Comparison of ENCODE assay signal across 8 mouse cellular contexts in the genomic region with DNA sequence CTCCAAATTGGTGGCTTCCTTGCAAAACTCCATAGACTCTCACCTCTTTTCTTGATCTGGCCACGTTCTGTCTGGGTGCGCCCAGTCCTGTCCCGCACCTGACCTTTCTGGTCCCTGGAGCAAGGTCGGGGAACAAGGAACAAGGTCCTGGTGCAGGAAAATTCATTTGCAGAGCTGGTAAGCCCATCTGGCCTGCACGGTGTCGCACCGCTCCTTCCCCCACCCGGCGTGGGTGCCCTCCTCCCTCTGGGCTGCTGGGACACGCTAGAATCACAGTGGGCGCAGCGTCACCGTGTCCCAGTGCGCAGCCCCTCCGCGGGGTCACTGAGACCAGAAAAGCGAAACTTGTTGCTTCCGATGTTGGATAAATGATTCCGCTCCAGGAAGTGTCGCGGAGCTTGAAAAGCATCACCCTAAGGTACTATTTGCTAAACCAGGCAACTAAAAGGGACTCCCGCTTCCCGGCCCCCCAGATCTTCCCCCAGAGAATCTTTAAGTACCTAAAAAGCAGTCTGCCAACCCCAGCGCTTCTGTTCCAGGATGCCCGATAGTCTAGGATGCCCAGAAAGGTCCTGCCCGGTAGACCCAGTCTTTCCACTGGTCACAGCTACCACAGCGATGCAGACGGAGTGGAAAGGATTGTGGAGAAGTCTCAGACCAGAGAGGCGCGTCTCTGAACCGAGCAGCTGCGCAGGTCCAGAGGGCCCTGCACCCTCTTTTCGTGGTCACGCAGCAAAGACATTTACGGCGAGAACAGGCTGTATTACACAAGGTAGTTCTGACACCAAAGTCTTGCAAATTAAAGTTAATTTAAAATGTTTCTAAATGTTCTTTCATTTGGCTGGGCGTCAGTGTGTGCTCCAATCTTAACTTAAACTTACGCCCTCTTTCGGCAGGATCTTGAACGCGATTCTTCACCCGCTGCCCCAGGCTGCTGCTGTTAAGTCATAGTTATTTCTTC. TPM values are rescaled to one million over a fixed set of nuclear protein-coding genes. Genes with fewer than 3 reads are reported as not detected.
DNase-seq lines count a peak whose midpoint lies in the region; ATAC-seq and TF ChIP-seq lines count a peak whose summit lies in the region.

TSS of gene Npr3 (minus strand) at position 717 of the 961 bp plus-strand sequence.

- peak within 1 kb of the TSS; percentile 57 for H3K9ac ChIP-seq in heart, embryonic 15.5 days
- no peak within 1 kb of the TSS for H3K9ac ChIP-seq in liver, embryonic 14.5 days (replicated peaks)
- H3K9ac ChIP-seq in neural tube, embryonic 14.5 days (replicated peaks; ENCODE audit: low read depth, low read length) = no peak within 1 kb of the TSS

- TF ChIP-seq EP300 in liver, embryonic 14.5 days (IDR thresholded peaks at IDR 0.05; ENCODE audit: low read depth) = no peak

- peak; percentile 15; the same call in 1 of the 2 replicates for ATAC-seq in heart, embryonic 15.5 days (replicated peaks; ENCODE audit: insufficient number of reproducible peaks, insufficient read depth, low FRiP score, low read depth)
- ATAC-seq in liver, embryonic 14.5 days (ENCODE audit: insufficient read depth) = no peak
- ATAC-seq in neural tube, embryonic 14.5 days (ENCODE audit: low read depth) = peak; percentile 9; the same call in 1 of the 2 replicates

- H3K4me3 ChIP-seq in spleen, adult 2 months (ENCODE audit: extremely low read depth, insufficient read depth, insufficient read length) = peak within 1 kb of the TSS; percentile 10; the same call in 1 of the 2 replicates
- peak within 1 kb of the TSS; percentile 66 for H3K4me3 ChIP-seq in heart, embryonic 15.5 days
- H3K4me3 ChIP-seq in liver, embryonic 14.5 days (ENCODE audit: insufficient read depth in 1 of 2, low read depth in 2 of 2, low read length in 2 of 2) = peak within 1 kb of the TSS; percentile 46 to 48
- H3K4me3 ChIP-seq in neural tube, embryonic 14.5 days (ENCODE audit: low read depth, low read length) = peak within 1 kb of the TSS; percentile 50

- DNase-seq in spleen, adult 2 months (ENCODE audit: low read depth in 1 of 2, low spot score in 2 of 2) = no peak
- DNase-seq in spleen, adult 18-20 months = no peak
- DNase-seq in fibroblast of lung, adult 2 months (ENCODE audit: low read depth) = peak; percentile 54
- peak; percentile 80 for DNase-seq in kidney, postnatal 10 days
- no peak for DNase-seq in liver, embryonic 14.5 days (ENCODE audit: low read depth in 3 of 3, low spot score in 3 of 3)
- no peak for DNase-seq in MN1 (ENCODE audit: low spot score)

- H3K27ac ChIP-seq in spleen, adult 2 months (ENCODE audit: insufficient read depth, low read length) = no peak within 1 kb of the TSS
- H3K27ac ChIP-seq in heart, embryonic 15.5 days = peak within 1 kb of the TSS; percentile 82
- no peak within 1 kb of the TSS for H3K27ac ChIP-seq in liver, embryonic 14.5 days
- no peak within 1 kb of the TSS for H3K27ac ChIP-seq in neural tube, embryonic 14.5 days (ENCODE audit: low read depth, low read length)

- 2% methylated on average over 42 of the region's 42 CpGs for WGBS in spleen, adult 2 months
- under 1% methylated on average over 42 of the region's 42 CpGs for WGBS in heart, embryonic 15.5 days
- WGBS in liver, embryonic 14.5 days (ENCODE audit: insufficient replicate concordance) = 1% methylated on average over 42 of the region's 42 CpGs
- WGBS in neural tube, embryonic 14.5 days = under 1% methylated on average over 42 of the region's 42 CpGs

- peaks cover 18% of the 10 kb centered on the region for H3K27me3 ChIP-seq in spleen, adult 2 months (ENCODE audit: control insufficient read depth, insufficient read depth, low read length)
- peaks cover 27% of the 10 kb centered on the region for H3K27me3 ChIP-seq in heart, embryonic 15.5 days
- H3K27me3 ChIP-seq in liver, embryonic 14.5 days (ENCODE audit: control insufficient read depth, insufficient read depth, low read length) = peaks cover 50% of the 10 kb centered on the region
- peaks cover 41% of the 10 kb centered on the region for H3K27me3 ChIP-seq in neural tube, embryonic 14.5 days (ENCODE audit: control insufficient read depth, insufficient read depth, low read length)

- TF ChIP-seq POLR2A in spleen, adult 2 months (IDR thresholded peaks at IDR 0.05; ENCODE audit: low read depth, low read length) = no peak

- no peaks in the 10 kb centered on the region for H3K36me3 ChIP-seq in spleen, adult 2 months (ENCODE audit: control insufficient read depth, insufficient read depth, low read length)
- H3K36me3 ChIP-seq in heart, embryonic 15.5 days = no peaks in the 10 kb centered on the region
- H3K36me3 ChIP-seq in liver, embryonic 14.5 days (replicated peaks; ENCODE audit: control insufficient read depth, insufficient read depth, low read depth) = no peaks in the 10 kb centered on the region
- no peaks in the 10 kb centered on the region for H3K36me3 ChIP-seq in neural tube, embryonic 14.5 days (ENCODE audit: control insufficient read depth, insufficient read depth, low read length)

- no peak for TF ChIP-seq CTCF in spleen, adult 2 months (IDR thresholded peaks at IDR 0.05; ENCODE audit: extremely low read depth, insufficient read depth, insufficient read length, insufficient replicate concordance)
- peak; percentile 32; the same call in 1 of the 2 replicates for TF ChIP-seq CTCF in liver, embryonic 14.5 days (IDR thresholded peaks at IDR 0.05; ENCODE audit: low read depth)

- H3K4me2 ChIP-seq in heart, embryonic 15.5 days = peak within 1 kb of the TSS; percentile 85
- peak within 1 kb of the TSS; percentile 30 for H3K4me2 ChIP-seq in liver, embryonic 14.5 days (ENCODE audit: low read depth)
- peak within 1 kb of the TSS; percentile 99 for H3K4me2 ChIP-seq in neural tube, embryonic 14.5 days (ENCODE audit: low read depth, low read length)

- H3K9me3 ChIP-seq in heart, embryonic 15.5 days (replicated peaks) = no peaks in the 10 kb centered on the region
- no peaks in the 10 kb centered on the region for H3K9me3 ChIP-seq in liver, embryonic 14.5 days (ENCODE audit: control insufficient read depth, low read length)
- H3K9me3 ChIP-seq in neural tube, embryonic 14.5 days (ENCODE audit: control insufficient read depth, low read length) = no peaks in the 10 kb centered on the region

- peaks cover 2% of the 10 kb centered on the region; the same call in 1 of the 2 replicates for H3K4me1 ChIP-seq in spleen, adult 2 months (ENCODE audit: control insufficient read depth, insufficient read depth, insufficient read length)
- H3K4me1 ChIP-seq in heart, embryonic 15.5 days (replicated peaks) = peaks cover 38% of the 10 kb centered on the region
- no peaks in the 10 kb centered on the region for H3K4me1 ChIP-seq in liver, embryonic 14.5 days (replicated peaks; ENCODE audit: control insufficient read depth in 2 of 2, insufficient read depth in 2 of 2, low read length in 1 of 2)
- peaks cover 21% of the 10 kb centered on the region; the same call in 1 of the 2 replicates for H3K4me1 ChIP-seq in neural tube, embryonic 14.5 days (ENCODE audit: control insufficient read depth, insufficient read depth, low read length)

RNA-seq across cellular contexts. Expression of gene Npr3, which starts in this region (rescaled TPM):
- 0.32 and 0.33 TPM in 2 replicates for polyA plus RNA-seq in spleen, adult 2 months (2012; rRNA removed)
- 8.3 and 8.9 TPM in 2 replicates for polyA plus RNA-seq in heart, embryonic 15.5 days (2015; fragmentation: Nextera tagmentation; extraction: Ambion mirVana)
- 1.3 and 1.8 TPM in 2 replicates for polyA plus RNA-seq in liver, embryonic 14.5 days (2012; rRNA removed)
- polyA plus RNA-seq in liver, embryonic 14.5 days (2014; fragmentation: Nextera tagmentation; extraction: Ambion mirVana) = 1.7 and 2.4 TPM in 2 replicates
- 1.4 and 2.6 TPM in 2 replicates for polyA plus RNA-seq in neural tube, embryonic 14.5 days (2014; fragmentation: Nextera tagmentation; extraction: Ambion mirVana)

Comparison
In these comparisons a context has a peak if more than half of its experiments do, and no peak if none do; other contexts are left out.
1. DNase-seq: peak in fibroblast of lung, adult 2 months (single experiment) and kidney, postnatal 10 days (single experiment); none in spleen, adult 2 months (0 of 2), spleen, adult 18-20 months (0 of 2), liver, embryonic 14.5 days (0 of 3) and MN1 (single experiment).
2. H3K4me3 ChIP-seq: peak in every context shown above with its lines; median percentile 66 in heart, embryonic 15.5 days; 50 in neural tube, embryonic 14.5 days; 47 in liver, embryonic 14.5 days; 10 in spleen, adult 2 months.
3. H3K4me2 ChIP-seq: peak in every context shown above with its lines; median percentile 99 in neural tube, embryonic 14.5 days; 85 in heart, embryonic 15.5 days; 30 in liver, embryonic 14.5 days.